Mouse (Mus musculus): ENCODE data around the gene Car11. TPM values are rescaled to one million over a fixed set of nuclear protein-coding genes. Genes with fewer than 3 reads are reported as not detected.

Car11 gene
- total RNA-seq, 2 experiments from 2014 or later = 4.3 to 6.6 TPM

GRCm38 (mm10) chr7:45749401-45749800, 49.8 kb downstream of the Car11 start:
- DNase-seq = no peak
- intact Hi-C loops (cut with DNase I) = no loop called here

GRCm38 (mm10) chr7:45750162-45750561, 50.5 kb downstream of the Car11 start:
- intact Hi-C loops (cut with DNase I) = no loop called here
- no peak for DNase-seq

Other genes starting within 250 kb of the Car11 start
- gene Ftl1, start 240.0 kb upstream of the Car11 start, total RNA-seq (2021) = 100 to 1,000 TPM; 231 to 265 TPM
- 10 to 100 TPM; 25.6 to 31.1 TPM for gene Bax, start 232.9 kb upstream of the Car11 start, total RNA-seq (2021)
- gene Tulp2, start 218.0 kb upstream of the Car11 start, total RNA-seq (2021) = not detected
- 1 to 10 TPM; 2.8 to 4.6 TPM for gene Gm45808, start 213.0 kb upstream of the Car11 start, total RNA-seq (2021)
- 1 to 10 TPM; 4.5 to 6.0 TPM for gene Dhdh, start 211.0 kb upstream of the Car11 start, total RNA-seq (2021)
- 100 to 1,000 TPM; 116 to 137 TPM for gene Nucb1, start 189.4 kb upstream of the Car11 start, total RNA-seq (2021)
- gene Ppp1r15a, start 173.6 kb upstream of the Car11 start, total RNA-seq (2021) = 10 to 100 TPM; 21.7 to 32.8 TPM
- gene Plekha4, start 173.5 kb upstream of the Car11 start, total RNA-seq (2021) = 1 to 10 TPM; 1.9 to 2.1 TPM
- under 1 TPM; 0.19 to 0.39 TPM for gene Hsd17b14, start 144.9 kb upstream of the Car11 start, total RNA-seq (2021)
- gene Bcat2, start 129.7 kb upstream of the Car11 start, total RNA-seq (2021) = 10 to 100 TPM; 85.5 to 94.6 TPM
- not detected for gene Fgf21, start 84.4 kb upstream of the Car11 start, total RNA-seq (2021)
- gene Fut1, start 82.6 kb upstream of the Car11 start, total RNA-seq (2021) = under 1 TPM in 1 of 2 experiments, not detected in 1; 0.12 TPM
- under 1 TPM; 0.54 to 0.67 TPM for gene Izumo1, start 78.0 kb upstream of the Car11 start, total RNA-seq (2021)
- gene Rasip1, start 72.4 kb upstream of the Car11 start, total RNA-seq (2021) = 10 to 100 TPM; 42.6 to 42.8 TPM
- 1 to 10 TPM; 6.4 to 6.9 TPM for gene Mamstr, start 59.9 kb upstream of the Car11 start, total RNA-seq (2021)
- under 1 TPM; 0.37 to 0.69 TPM for gene Fut2, start 33.4 kb upstream of the Car11 start, total RNA-seq (2021)
- gene Ntn5, start 15.8 kb upstream of the Car11 start, total RNA-seq (2021) = under 1 TPM; 0.12 to 0.24 TPM
- gene Sec1, start 5.4 kb upstream of the Car11 start, total RNA-seq (2021) = under 1 TPM in 1 of 2 experiments, not detected in 1; 0.12 TPM
- 10 to 100 TPM; 24.7 to 27.1 TPM for gene Dbp, start 5.2 kb downstream of the Car11 start, total RNA-seq (2021)
- gene Rpl18, start 15.6 kb downstream of the Car11 start, total RNA-seq (2021) = 100 to 1,000 TPM; 552 to 626 TPM
- gene Sphk2, start 18.2 kb downstream of the Car11 start, total RNA-seq (2021) = 10 to 100 TPM; 17.5 to 18.8 TPM
- under 1 TPM; 0.17 to 0.24 TPM for gene Fam83e, start 21.4 kb downstream of the Car11 start, total RNA-seq (2021)
- gene Spaca4, start 26.0 kb downstream of the Car11 start, total RNA-seq (2021) = not detected
- under 1 TPM in 1 of 2 experiments, not detected in 1; 0.12 TPM for gene Lmtk3, start 83.9 kb downstream of the Car11 start, total RNA-seq (2021)
- not detected for gene Sult2b1, start 84.8 kb downstream of the Car11 start, total RNA-seq (2021)
- gene Cyth2, start 114.7 kb downstream of the Car11 start, total RNA-seq (2021) = 10 to 100 TPM; 73.9 to 77.1 TPM
- under 1 TPM; 0.74 to 1.00 TPM for gene Kcnj14, start 124.9 kb downstream of the Car11 start, total RNA-seq (2021)
- 10 to 100 TPM in 1 of 2 experiments, 1 to 10 TPM in 1; 8.6 to 12.5 TPM for gene Grwd1, start 131.1 kb downstream of the Car11 start, total RNA-seq (2021)
- gene Kdelr1, start 172.9 kb downstream of the Car11 start, total RNA-seq (2021) = 100 to 1,000 TPM; 103 to 109 TPM
- gene Grin2d, start 178.5 kb downstream of the Car11 start, total RNA-seq (2021) = under 1 TPM; 0.34 to 0.41 TPM
- gene Syngr4, start 196.9 kb downstream of the Car11 start, total RNA-seq (2021) = not detected
- gene Tmem143, start 197.1 kb downstream of the Car11 start, total RNA-seq (2021) = 10 to 100 TPM; 77.4 to 79.3 TPM
- gene Emp3, start 221.6 kb downstream of the Car11 start, total RNA-seq (2021) = 10 to 100 TPM; 25.7 to 32.4 TPM
- 1 to 10 TPM; 2.0 to 2.2 TPM for gene Ccdc114, start 224.2 kb downstream of the Car11 start, total RNA-seq (2021)